Mouse (Mus musculus): ENCODE data around the gene Cul4b.
A peak's percentile ranks its signal among the peaks of the same experiment; 100 is the strongest.
"Not testable (repeated sequence)": the region's sequence is repeated elsewhere in the genome, so short reads cannot be mapped to it uniquely, and the experiment has no call there.

The Cul4b gene

GRCm38 (mm10) chrX:38576078-38576477 lies at the start of gene Cul4b:
Cul4b (minus strand) TSS chrX:38576196.
- no peak for DNase-seq (ENCODE audit: extremely low read depth, low read depth)

- peak; percentile 39 for DNase-seq (ENCODE audit: extremely low read depth, low read depth)
Observed at GRCm38 (mm10) chrX:38600995-38601369, 25.0 kb upstream of the Cul4b start.

GRCm38 (mm10) chrX:38600177-38600994 lies 24.4 kb upstream of the Cul4b start, which contains the start of gene Mcts1:
Mcts1 (plus strand) TSS chrX:38600578.
- DNase-seq (ENCODE audit: extremely low read depth, low read depth), result peak; percentile 87

GRCm38 (mm10) chrX:38593180-38593889 lies 17.3 kb upstream of the Cul4b start:
- DNase-seq (ENCODE audit: extremely low read depth, low read depth), result no peak

- DNase-seq (ENCODE audit: extremely low read depth, low read depth), result no peak
Observed at GRCm38 (mm10) chrX:38591749-38592148, 15.8 kb upstream of the Cul4b start.

GRCm38 (mm10) chrX:38589827-38590226 lies 13.8 kb upstream of the Cul4b start:
- DNase-seq (ENCODE audit: extremely low read depth, low read depth), result no peak

GRCm38 (mm10) chrX:38583261-38583660 lies 7.3 kb upstream of the Cul4b start:
- DNase-seq (ENCODE audit: extremely low read depth, low read depth), result no peak

- DNase-seq (ENCODE audit: extremely low read depth, low read depth), result no peak
Observed at GRCm38 (mm10) chrX:38581140-38581539, 5.1 kb upstream of the Cul4b start.

- DNase-seq (ENCODE audit: extremely low read depth, low read depth), result no peak
Observed at GRCm38 (mm10) chrX:38566521-38567205, 9.3 kb downstream of the Cul4b start.

GRCm38 (mm10) chrX:38565176-38565542 lies 10.8 kb downstream of the Cul4b start:
- DNase-seq (ENCODE audit: extremely low read depth, low read depth), result no peak

- DNase-seq (ENCODE audit: extremely low read depth, low read depth), result no peak
Observed at GRCm38 (mm10) chrX:38564542-38565175, 11.3 kb downstream of the Cul4b start.

GRCm38 (mm10) chrX:38563941-38564541 lies 12.0 kb downstream of the Cul4b start:
- DNase-seq (ENCODE audit: extremely low read depth, low read depth), result no peak

- no peak for DNase-seq (ENCODE audit: extremely low read depth, low read depth)
Observed at GRCm38 (mm10) chrX:38553255-38553654, 22.7 kb downstream of the Cul4b start.

- peak; percentile 23 for DNase-seq (ENCODE audit: extremely low read depth, low read depth)
Observed at GRCm38 (mm10) chrX:38514556-38514955, 61.4 kb downstream of the Cul4b start.

GRCm38 (mm10) chrX:38504846-38505245 lies 71.2 kb downstream of the Cul4b start:
- DNase-seq (ENCODE audit: extremely low read depth, low read depth), result no peak

- DNase-seq (ENCODE audit: extremely low read depth, low read depth), result not testable (repeated sequence)
Observed at GRCm38 (mm10) chrX:38502182-38502581, 73.8 kb downstream of the Cul4b start.

GRCm38 (mm10) chrX:38485464-38485863 lies 90.5 kb downstream of the Cul4b start:
- not testable (repeated sequence) for DNase-seq (ENCODE audit: extremely low read depth, low read depth)

Data from MEL-GATA-1-ER (cell line).